Mouse (Mus musculus) heart, adult 2 months (tissue): ENCODE measurements around the gene Dpp10. TPM values are rescaled to one million over a fixed set of nuclear protein-coding genes. Genes with fewer than 3 reads are reported as not detected.

Experiments
- DNase-seq, 2 experiments: peaks; one replicate each; pipeline ENCODE4 v3.0.0; 2021
- H3K27ac ChIP-seq: fragments of 200-600 bp; 2 replicates; pipeline ENCODE4 v1.8.1; 2022
- H3K27me3 ChIP-seq: fragments of 200-500 bp; 2 replicates; pipeline ENCODE4 v1.6.1; 2012; ENCODE audit warnings: mild to moderate bottlenecking, low read length, inconsistent platforms, mixed read lengths; ENCODE audit not compliant: control insufficient read depth, insufficient read depth
- H3K36me3 ChIP-seq: fragments of 200-500 bp; 2 replicates; pipeline ENCODE4 v1.6.1; 2012; ENCODE audit warnings: low read length, inconsistent platforms; ENCODE audit not compliant: control insufficient read depth, insufficient read depth
- H3K4me1 ChIP-seq: fragments of 200-500 bp; 2 replicates; pipeline ENCODE4 v1.6.1; 2011; ENCODE audit warnings: low read length; ENCODE audit not compliant: control insufficient read depth, insufficient read depth
- H3K4me3 ChIP-seq: fragments of 200-600 bp; 2 replicates; pipeline ENCODE4 v1.8.1; 2022
- H3K79me2 ChIP-seq: fragments of 200-500 bp; replicated peaks from 2 replicates; pipeline ENCODE4 v1.6.1; 2012; ENCODE audit warnings: mild to moderate bottlenecking, inconsistent platforms, low read length, moderate library complexity, mixed read lengths; ENCODE audit not compliant: control insufficient read depth, insufficient read depth
- H3K9ac ChIP-seq: fragments of 200-500 bp; 2 replicates; pipeline ENCODE4 v1.6.1; 2012; ENCODE audit warnings: low read depth, mild to moderate bottlenecking, control low read depth, inconsistent platforms, low read length, mixed read lengths
- CTCF ChIP-seq: fragments of 200-600 bp; IDR thresholded peaks from 2 replicates; pipeline ENCODE4 v1.8.1; 2022; ENCODE audit warnings: antibody characterized with exemption, mild to moderate bottlenecking, moderate library complexity
- EP300 ChIP-seq: fragments of 200-500 bp; IDR thresholded peaks from 2 replicates; pipeline ENCODE4 v1.6.1; 2011; ENCODE audit warnings: low read depth, low read length, control low read depth; ENCODE audit not compliant: insufficient read depth
- POLR2A ChIP-seq: fragments of 200-500 bp; IDR thresholded peaks from 2 replicates; pipeline ENCODE4 v1.6.1; 2011; ENCODE audit warnings: mild to moderate bottlenecking, low read depth, low read length, control low read depth; ENCODE audit not compliant: insufficient read depth
- WGBS: fragments of 180-500 bp; shearing (Covaris S2); methylation state at CpG from one replicate; pipeline ENCODE4 v1.1.7; 2018; 5-methylcytosine and 5-hydroxymethylcytosine counted together
- intact Hi-C: fragments of 180-260 bp; cut with DNase I; formaldehyde crosslinking; loops from one replicate; pipeline ENCODE4 v1.15.1; 2025
- polyA plus RNA-seq: library from polyadenylated mRNA; depleted of rRNA; stranded (reverse); fragments of >200 nt; gene quantifications from 2 replicates; pipeline ENCODE4 v1.2.3, GENCODE M21; 2012
- total RNA-seq, 2 experiments: library from RNA; stranded (reverse); gene quantifications; 2 replicates each; pipeline ENCODE4 v1.2.3; 2021

Gene Dpp10
- total and polyA plus RNA-seq, 3 experiments = not detected

GRCm38 (mm10) chr1:123337877-123338276 is 707.5 kb downstream of the Dpp10 start:
- H3K27me3 ChIP-seq = no peaks in the 10 kb centered on the region
- 42% methylated on average over 1 of the region's 1 CpGs for WGBS
- DNase-seq = no peak
- no peaks in the 10 kb centered on the region for H3K79me2 ChIP-seq
- no peaks in the 10 kb centered on the region for H3K36me3 ChIP-seq
- H3K27ac ChIP-seq = no peak overlapping the region
- intact Hi-C loops = no loop called here
- H3K4me3 ChIP-seq = no peak overlapping the region
- TF ChIP-seq POLR2A = no peak
- TF ChIP-seq EP300 = no peak
- TF ChIP-seq CTCF = no peak
- H3K4me1 ChIP-seq = no peaks in the 10 kb centered on the region
- H3K9ac ChIP-seq = no peak overlapping the region

GRCm38 (mm10) chr1:123316886-123317285 is 728.5 kb downstream of the Dpp10 start:
- Histone ChIP-seq H3K4me1 (no peaks in the 10 kb centered on the region), H3K36me3 (no peaks in the 10 kb centered on the region), H3K4me3 (no peak overlapping the region), H3K27me3 (no peaks in the 10 kb centered on the region), H3K79me2 (no peaks in the 10 kb centered on the region), H3K9ac (no peak overlapping the region), H3K27ac (no peak overlapping the region)
- TF ChIP-seq POLR2A (no peak), EP300 (no peak), CTCF (no peak)
- WGBS = 79% methylated on average over 2 of the region's 2 CpGs
- intact Hi-C loops = no loop called here
- no peak for DNase-seq
